Mouse (Mus musculus) kidney, postnatal 4 days (tissue): ENCODE results near the gene Olfr551.
A peak's percentile ranks its signal among the peaks of the same experiment; 100 is the strongest.
"Not testable (repeated sequence)": the region's sequence is repeated elsewhere in the genome, so short reads cannot be mapped to it uniquely, and the experiment has no call there.

Experiments used
- DNase-seq, 2 experiments: peaks; one replicate each; pipeline ENCODE4 v3.0.0; 2021; ENCODE audit warnings: mixed read lengths in 2 of 2

The Olfr551 gene

GRCm38 (mm10) chr7:102591786-102592185, at the start of gene Olfr551:
Gene Olfr551 (minus strand): TSS chr7:102591886.
- DNase-seq = no peak

- DNase-seq = no peak
Measured at GRCm38 (mm10) chr7:102638132-102638531, 46.4 kb upstream of the Olfr551 start, which contains the start of gene Olfr554. Gene Olfr554 (plus strand): TSS chr7:102638432.

GRCm38 (mm10) chr7:102636665-102637064, 45.0 kb upstream of the Olfr551 start:
- peak; percentile 13 to 27 for DNase-seq

GRCm38 (mm10) chr7:102620368-102620767, 28.7 kb upstream of the Olfr551 start:
- not testable (repeated sequence) for DNase-seq

- DNase-seq = peak; percentile 7
Measured at GRCm38 (mm10) chr7:102619608-102620007, 27.9 kb upstream of the Olfr551 start.

- no peak for DNase-seq
Measured at GRCm38 (mm10) chr7:102618118-102618517, 26.4 kb upstream of the Olfr551 start, which contains the start of gene Olfr553. Gene Olfr553 (minus strand): TSS chr7:102618218.

- DNase-seq = no peak
Measured at GRCm38 (mm10) chr7:102597378-102598031, 5.8 kb upstream of the Olfr551 start, which contains the start of gene Olfr552. Gene Olfr552 (plus strand): TSS chr7:102597770.

GRCm38 (mm10) chr7:102575998-102576397, 15.7 kb downstream of the Olfr551 start:
- no peak for DNase-seq

- DNase-seq = no peak
Measured at GRCm38 (mm10) chr7:102573174-102573830, 18.4 kb downstream of the Olfr551 start.

- DNase-seq = no peak
Measured at GRCm38 (mm10) chr7:102571142-102571541, 20.5 kb downstream of the Olfr551 start, which contains the start of gene Olfr550. Gene Olfr550 (plus strand): TSS chr7:102571442.

GRCm38 (mm10) chr7:102566219-102566618, 25.5 kb downstream of the Olfr551 start:
- DNase-seq = no peak

GRCm38 (mm10) chr7:102564999-102565997, 26.4 kb downstream of the Olfr551 start, which contains the start of gene Trim21:
Gene Trim21 (minus strand): TSS chr7:102565486.
- DNase-seq = peak; percentile 85 to 88

- no peak for DNase-seq
Measured at GRCm38 (mm10) chr7:102553279-102553678, 38.4 kb downstream of the Olfr551 start.

- DNase-seq = no peak
Measured at GRCm38 (mm10) chr7:102549570-102549969, 42.1 kb downstream of the Olfr551 start, which contains the start of gene Olfr549. Gene Olfr549 (plus strand): TSS chr7:102549870.

GRCm38 (mm10) chr7:102541251-102541650, 50.4 kb downstream of the Olfr551 start:
- no peak for DNase-seq

- no peak for DNase-seq
Measured at GRCm38 (mm10) chr7:102540596-102540995, 51.1 kb downstream of the Olfr551 start, which contains the start of gene Olfr548-ps1. Gene Olfr548-ps1 (plus strand): TSS chr7:102540896.

- DNase-seq = no peak
Measured at GRCm38 (mm10) chr7:102534449-102534848, 57.2 kb downstream of the Olfr551 start, which contains the start of gene Olfr547. Gene Olfr547 (plus strand): TSS chr7:102534749.
